Mouse (Mus musculus): Measurements from ENCODE around the gene Mbnl1. TPM values are rescaled to one million over a fixed set of nuclear protein-coding genes. Genes with fewer than 3 reads are reported as not detected.

The Mbnl1 gene
- polyA plus RNA-seq, 1 experiment from 2014 or later, result 70.0 TPM

GRCm38 (mm10) chr3:60580699-60581098 lies 108.1 kb downstream of the Mbnl1 start:
- H3K4me3 ChIP-seq (ENCODE audit: low read depth, low read length), result no peak overlapping the region
- 49% methylated on average over 5 of the region's 5 CpGs for WGBS
- no peaks in the 10 kb centered on the region for H3K9me3 ChIP-seq (ENCODE audit: control insufficient read depth, low read length)
- H3K27me3 ChIP-seq (ENCODE audit: control insufficient read depth, insufficient read depth, low read length), result no peaks in the 10 kb centered on the region
- H3K4me1 ChIP-seq (ENCODE audit: control insufficient read depth, insufficient read depth, low read length), result peaks cover 14% of the 10 kb centered on the region
- ATAC-seq (ENCODE audit: insufficient number of reproducible peaks, low FRiP score, low TSS enrichment, low read depth) (no peak), DNase-seq (ENCODE audit: low spot score) (no peak)
- no peaks in the 10 kb centered on the region for H3K36me3 ChIP-seq (ENCODE audit: control insufficient read depth, insufficient read depth, low read length)
- H3K27ac ChIP-seq (replicated peaks; ENCODE audit: low read depth, low read length), result no peak overlapping the region
- H3K4me2 ChIP-seq (ENCODE audit: low read depth, severe bottlenecking), result no peak overlapping the region
- no peak overlapping the region for H3K9ac ChIP-seq (ENCODE audit: low read length)

GRCm38 (mm10) chr3:60582154-60582553 lies 109.5 kb downstream of the Mbnl1 start:
- 21% methylated on average over 3 of the region's 3 CpGs for WGBS
- Histone ChIP-seq H3K27ac (replicated peaks; ENCODE audit: low read depth, low read length) (no peak overlapping the region), H3K27me3 (ENCODE audit: control insufficient read depth, insufficient read depth, low read length) (no peaks in the 10 kb centered on the region), H3K4me2 (ENCODE audit: low read depth, severe bottlenecking) (no peak overlapping the region), H3K4me1 (ENCODE audit: control insufficient read depth, insufficient read depth, low read length) (peaks cover 14% of the 10 kb centered on the region), H3K9ac (ENCODE audit: low read length) (no peak overlapping the region), H3K9me3 (ENCODE audit: control insufficient read depth, low read length) (no peaks in the 10 kb centered on the region), H3K36me3 (ENCODE audit: control insufficient read depth, insufficient read depth, low read length) (no peaks in the 10 kb centered on the region), H3K4me3 (ENCODE audit: low read depth, low read length) (no peak overlapping the region)
- ATAC-seq (ENCODE audit: insufficient number of reproducible peaks, low FRiP score, low TSS enrichment, low read depth), result no peak
- no peak for DNase-seq (ENCODE audit: low spot score)

- Histone ChIP-seq H3K27ac (replicated peaks; ENCODE audit: low read depth, low read length) (0 out of 2 replicates have a peak overlapping the region, but pooled peaks have one; percentile 42), H3K4me2 (ENCODE audit: low read depth, severe bottlenecking) (no peak overlapping the region), H3K9ac (ENCODE audit: low read length) (no peak overlapping the region), H3K4me3 (ENCODE audit: low read depth, low read length) (no peak overlapping the region), H3K36me3 (ENCODE audit: control insufficient read depth, insufficient read depth, low read length) (no peaks in the 10 kb centered on the region), H3K9me3 (ENCODE audit: control insufficient read depth, low read length) (no peaks in the 10 kb centered on the region), H3K27me3 (ENCODE audit: control insufficient read depth, insufficient read depth, low read length) (no peaks in the 10 kb centered on the region), H3K4me1 (ENCODE audit: control insufficient read depth, insufficient read depth, low read length) (peaks cover 14% of the 10 kb centered on the region)
- DNase-seq (ENCODE audit: low spot score) (no peak), ATAC-seq (ENCODE audit: insufficient number of reproducible peaks, low FRiP score, low TSS enrichment, low read depth) (no peak)
- WGBS, result 13% methylated on average over 1 of the region's 1 CpGs
Observed at GRCm38 (mm10) chr3:60582620-60583019, 110.0 kb downstream of the Mbnl1 start.

- H3K27ac ChIP-seq (replicated peaks; ENCODE audit: low read depth, low read length), result no peak overlapping the region
- H3K4me2 ChIP-seq (ENCODE audit: low read depth, severe bottlenecking), result no peak overlapping the region
- WGBS, result 93% methylated on average over 3 of the region's 3 CpGs
- H3K9ac ChIP-seq (ENCODE audit: low read length), result no peak overlapping the region
- DNase-seq (ENCODE audit: low spot score), result no peak
- H3K27me3 ChIP-seq (ENCODE audit: control insufficient read depth, insufficient read depth, low read length), result no peaks in the 10 kb centered on the region
- H3K4me1 ChIP-seq (ENCODE audit: control insufficient read depth, insufficient read depth, low read length), result peaks cover 17% of the 10 kb centered on the region
- H3K4me3 ChIP-seq (ENCODE audit: low read depth, low read length), result no peak overlapping the region
- H3K9me3 ChIP-seq (ENCODE audit: control insufficient read depth, low read length), result no peaks in the 10 kb centered on the region
- no peak for ATAC-seq (ENCODE audit: insufficient number of reproducible peaks, low FRiP score, low TSS enrichment, low read depth)
- no peaks in the 10 kb centered on the region for H3K36me3 ChIP-seq (ENCODE audit: control insufficient read depth, insufficient read depth, low read length)
Observed at GRCm38 (mm10) chr3:60584704-60585103, 112.1 kb downstream of the Mbnl1 start.

- 88% methylated on average over 3 of the region's 3 CpGs for WGBS
- H3K9ac ChIP-seq (ENCODE audit: low read length), result no peak overlapping the region
- ATAC-seq (ENCODE audit: insufficient number of reproducible peaks, low FRiP score, low TSS enrichment, low read depth) (no peak), DNase-seq (ENCODE audit: low spot score) (no peak)
- no peak overlapping the region for H3K4me3 ChIP-seq (ENCODE audit: low read depth, low read length)
- no peak overlapping the region for H3K4me2 ChIP-seq (ENCODE audit: low read depth, severe bottlenecking)
- H3K9me3 ChIP-seq (ENCODE audit: control insufficient read depth, low read length), result no peaks in the 10 kb centered on the region
- no peaks in the 10 kb centered on the region for H3K27me3 ChIP-seq (ENCODE audit: control insufficient read depth, insufficient read depth, low read length)
- H3K36me3 ChIP-seq (ENCODE audit: control insufficient read depth, insufficient read depth, low read length), result no peaks in the 10 kb centered on the region
- no peak overlapping the region for H3K27ac ChIP-seq (replicated peaks; ENCODE audit: low read depth, low read length)
- H3K4me1 ChIP-seq (ENCODE audit: control insufficient read depth, insufficient read depth, low read length), result peaks cover 15% of the 10 kb centered on the region
Observed at GRCm38 (mm10) chr3:60586046-60586445, 113.4 kb downstream of the Mbnl1 start.

GRCm38 (mm10) chr3:60587149-60587548 lies 114.5 kb downstream of the Mbnl1 start:
- no peak overlapping the region for H3K4me3 ChIP-seq (ENCODE audit: low read depth, low read length)
- peaks cover 14% of the 10 kb centered on the region for H3K4me1 ChIP-seq (ENCODE audit: control insufficient read depth, insufficient read depth, low read length)
- ATAC-seq (ENCODE audit: insufficient number of reproducible peaks, low FRiP score, low TSS enrichment, low read depth) (no peak), DNase-seq (ENCODE audit: low spot score) (no peak)
- no peaks in the 10 kb centered on the region for H3K36me3 ChIP-seq (ENCODE audit: control insufficient read depth, insufficient read depth, low read length)
- no peak overlapping the region for H3K4me2 ChIP-seq (ENCODE audit: low read depth, severe bottlenecking)
- H3K27ac ChIP-seq (replicated peaks; ENCODE audit: low read depth, low read length), result no peak overlapping the region
- no peaks in the 10 kb centered on the region for H3K27me3 ChIP-seq (ENCODE audit: control insufficient read depth, insufficient read depth, low read length)
- H3K9me3 ChIP-seq (ENCODE audit: control insufficient read depth, low read length), result no peaks in the 10 kb centered on the region
- 72% methylated on average over 4 of the region's 4 CpGs for WGBS
- H3K9ac ChIP-seq (ENCODE audit: low read length), result no peak overlapping the region

GRCm38 (mm10) chr3:60589361-60589760 lies 116.7 kb downstream of the Mbnl1 start:
- no peaks in the 10 kb centered on the region for H3K36me3 ChIP-seq (ENCODE audit: control insufficient read depth, insufficient read depth, low read length)
- H3K27me3 ChIP-seq (ENCODE audit: control insufficient read depth, insufficient read depth, low read length), result no peaks in the 10 kb centered on the region
- H3K9me3 ChIP-seq (ENCODE audit: control insufficient read depth, low read length), result no peaks in the 10 kb centered on the region
- H3K9ac ChIP-seq (ENCODE audit: low read length), result no peak overlapping the region
- H3K4me3 ChIP-seq (ENCODE audit: low read depth, low read length), result no peak overlapping the region
- WGBS, result 44% methylated on average over 3 of the region's 3 CpGs
- H3K27ac ChIP-seq (replicated peaks; ENCODE audit: low read depth, low read length), result no peak overlapping the region
- DNase-seq (ENCODE audit: low spot score) (no peak), ATAC-seq (ENCODE audit: insufficient number of reproducible peaks, low FRiP score, low TSS enrichment, low read depth) (no peak)
- no peak overlapping the region for H3K4me2 ChIP-seq (ENCODE audit: low read depth, severe bottlenecking)
- H3K4me1 ChIP-seq (ENCODE audit: control insufficient read depth, insufficient read depth, low read length), result peaks cover 10% of the 10 kb centered on the region

GRCm38 (mm10) chr3:60595606-60596005 lies 123.0 kb downstream of the Mbnl1 start:
- H3K27me3 ChIP-seq (ENCODE audit: control insufficient read depth, insufficient read depth, low read length), result no peaks in the 10 kb centered on the region
- no peak overlapping the region for H3K27ac ChIP-seq (replicated peaks; ENCODE audit: low read depth, low read length)
- DNase-seq (ENCODE audit: low spot score) (no peak), ATAC-seq (ENCODE audit: insufficient number of reproducible peaks, low FRiP score, low TSS enrichment, low read depth) (no peak)
- no peaks in the 10 kb centered on the region for H3K36me3 ChIP-seq (ENCODE audit: control insufficient read depth, insufficient read depth, low read length)
- 0 out of 2 replicates have a peak, but pooled peaks cover 5% of the 10 kb centered on the region for H3K4me1 ChIP-seq (ENCODE audit: control insufficient read depth, insufficient read depth, low read length)
- H3K4me3 ChIP-seq (ENCODE audit: low read depth, low read length), result no peak overlapping the region
- no peak overlapping the region for H3K9ac ChIP-seq (ENCODE audit: low read length)
- 75% methylated on average over 10 of the region's 10 CpGs for WGBS
- H3K4me2 ChIP-seq (ENCODE audit: low read depth, severe bottlenecking), result no peak overlapping the region
- H3K9me3 ChIP-seq (ENCODE audit: control insufficient read depth, low read length), result no peaks in the 10 kb centered on the region

GRCm38 (mm10) chr3:60596985-60597384 lies 124.4 kb downstream of the Mbnl1 start:
- Histone ChIP-seq H3K4me2 (ENCODE audit: low read depth, severe bottlenecking) (no peak overlapping the region), H3K27ac (replicated peaks; ENCODE audit: low read depth, low read length) (no peak overlapping the region), H3K27me3 (ENCODE audit: control insufficient read depth, insufficient read depth, low read length) (no peaks in the 10 kb centered on the region), H3K36me3 (ENCODE audit: control insufficient read depth, insufficient read depth, low read length) (no peaks in the 10 kb centered on the region), H3K4me3 (ENCODE audit: low read depth, low read length) (no peak overlapping the region), H3K9ac (ENCODE audit: low read length) (no peak overlapping the region), H3K4me1 (ENCODE audit: control insufficient read depth, insufficient read depth, low read length) (0 out of 2 replicates have a peak, but pooled peaks cover 5% of the 10 kb centered on the region), H3K9me3 (ENCODE audit: control insufficient read depth, low read length) (no peaks in the 10 kb centered on the region)
- WGBS, result 60% methylated on average over 4 of the region's 4 CpGs
- DNase-seq (ENCODE audit: low spot score) (no peak), ATAC-seq (ENCODE audit: insufficient number of reproducible peaks, low FRiP score, low TSS enrichment, low read depth) (no peak)
